Mouse (Mus musculus) G1E (cell line): Measurements from ENCODE around the gene Gnaq.

Experiments used
- CTCF ChIP-seq: IDR thresholded peaks from 2 replicates; pipeline ENCODE4 v1.5.1; 2012; ENCODE audit warnings: low read depth, low read length, inconsistent platforms, mixed read lengths
- GATA1 ChIP-seq: IDR thresholded peaks from 2 replicates; pipeline ENCODE4 v1.6.1; 2012; ENCODE audit warnings: borderline replicate concordance, low read length, inconsistent platforms, mixed read lengths
- GATA2 ChIP-seq: IDR thresholded peaks from 2 replicates; pipeline ENCODE4 v1.6.1; 2012; ENCODE audit warnings: low read depth, low read length, inconsistent platforms, borderline replicate concordance

DNA sequence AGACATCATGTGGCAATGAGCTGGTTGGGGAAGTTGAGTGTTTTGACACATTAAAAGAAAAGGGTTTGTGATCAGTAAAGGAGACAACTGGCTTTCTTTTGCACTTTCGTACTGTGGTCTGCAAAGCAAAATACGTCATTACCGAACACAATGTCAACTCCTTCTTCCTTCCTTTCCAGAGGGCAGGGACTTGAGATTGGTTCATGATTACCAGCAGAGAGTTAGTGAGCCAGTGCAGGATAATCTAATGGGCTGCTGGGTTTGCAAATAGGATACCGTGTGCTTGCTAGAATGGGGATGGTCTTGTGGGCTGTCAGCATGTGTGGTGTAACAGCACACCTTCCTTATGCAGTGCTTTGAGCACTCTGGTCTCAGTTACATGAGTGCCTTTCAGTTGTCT, 8.1 kb downstream of the Gnaq start:
- no peak for TF ChIP-seq CTCF
- no peak for TF ChIP-seq GATA1
- TF ChIP-seq GATA2: no peak
